Mouse (Mus musculus) central nervous system, embryonic 14 days (tissue): ENCODE measurements around the gene Umps. TPM values are rescaled to one million over a fixed set of nuclear protein-coding genes. Genes with fewer than 3 reads are reported as not detected.

ENCODE experiments used
- polyA plus RNA-seq: library from polyadenylated mRNA; depleted of rRNA; stranded (reverse); fragments of >200 nt; gene quantifications from 2 replicates; pipeline ENCODE4 v1.2.3, GENCODE M21; 2012; rRNA removed

Gene Umps
- 20.6 and 21.2 TPM in 2 replicates for polyA plus RNA-seq

GRCm38 (mm10) chr16:33966538-33967282, at the start of gene Umps:
Gene Umps (minus strand): TSS chr16:33967038.

Other genes with a start within 250 kb of the Umps start
- gene Muc13, start 173.0 kb downstream of the Umps start, polyA plus RNA-seq, result 0.03 and 0.09 TPM in 2 replicates
- 27.4 and 53.1 TPM in 2 replicates for gene Itgb5, start 137.4 kb downstream of the Umps start, polyA plus RNA-seq